In the genomic region with DNA sequence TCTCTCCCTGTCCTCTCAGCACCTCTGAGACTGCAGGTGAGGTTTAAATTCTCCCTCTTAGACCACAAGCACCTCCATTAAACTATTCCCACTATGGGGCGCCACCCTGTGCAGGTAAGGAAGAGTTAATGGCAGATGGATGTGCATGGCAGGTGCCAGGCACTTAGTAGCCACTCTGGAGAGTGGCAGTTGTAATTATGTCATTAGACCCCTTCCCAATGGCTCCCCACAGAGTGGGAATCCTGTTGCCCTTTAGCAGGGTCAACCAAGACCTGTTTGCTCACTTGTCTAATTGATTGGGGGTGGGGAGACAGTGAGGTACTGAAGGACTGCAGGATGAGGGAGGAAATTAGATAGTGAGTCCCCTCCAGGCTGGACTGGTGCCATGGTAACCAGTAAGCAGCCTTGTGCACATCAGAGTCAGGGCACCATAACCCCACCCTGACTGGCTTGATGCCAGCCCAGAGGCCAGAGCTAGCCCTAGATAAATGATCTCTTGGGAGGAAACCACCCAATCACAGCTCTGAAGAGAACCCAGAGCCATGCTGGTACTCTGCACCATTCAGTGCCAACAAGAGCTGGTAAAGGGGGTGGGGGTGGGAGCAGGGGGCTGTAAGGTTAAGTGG, we compare ENCODE assay signal across 8 mouse cellular contexts.
DNase-seq lines count a peak whose midpoint lies in the region; ATAC-seq and TF ChIP-seq lines count a peak whose summit lies in the region.
"Had no signal": no experiment of that assay in that cellular context is flagged by ENCODE, and none has a peak within 500 bp of the region (broad histone marks: within the 10 kb centered on the region; RNA-seq: fewer than 3 reads in every experiment).

No protein-coding gene starts in this region.

- H3K4me1 ChIP-seq in kidney, embryonic 14.5 days (ENCODE audit: control insufficient read depth, insufficient read depth, low read length) = peaks cover 22% of the 10 kb centered on the region; the same call in 1 of the 2 replicates
- H3K4me1 ChIP-seq in liver, embryonic 11.5 days (replicated peaks; ENCODE audit: control insufficient read depth, insufficient read depth, low read length) = peaks cover 8% of the 10 kb centered on the region

- no peak for TF ChIP-seq CTCF in brain, embryonic 14.5 days (IDR thresholded peaks at IDR 0.05; ENCODE audit: borderline replicate concordance, extremely low read depth, insufficient read depth, insufficient read length)

- no peaks in the 10 kb centered on the region for H3K9me3 ChIP-seq in kidney, embryonic 14.5 days (ENCODE audit: control insufficient read depth, low read length)
- H3K9me3 ChIP-seq in liver, embryonic 11.5 days (ENCODE audit: control insufficient read depth, low read length) = no peaks in the 10 kb centered on the region

- H3K27me3 ChIP-seq in kidney, embryonic 14.5 days (ENCODE audit: control insufficient read depth, insufficient read depth, low read length) = no peaks in the 10 kb centered on the region
- no peaks in the 10 kb centered on the region for H3K27me3 ChIP-seq in liver, embryonic 11.5 days (replicated peaks; ENCODE audit: control insufficient read depth, insufficient read depth, low read length)

- H3K9ac ChIP-seq in kidney, embryonic 14.5 days (ENCODE audit: low read depth, low read length) = no peak overlapping the region
- no peak overlapping the region for H3K9ac ChIP-seq in liver, embryonic 11.5 days (ENCODE audit: low read depth, low read length)

- H3K36me3 ChIP-seq in kidney, embryonic 14.5 days (ENCODE audit: control insufficient read depth, insufficient read depth, low read length) = no peaks in the 10 kb centered on the region
- no peaks in the 10 kb centered on the region for H3K36me3 ChIP-seq in liver, embryonic 11.5 days (ENCODE audit: control insufficient read depth, insufficient read depth, low read length)

- ATAC-seq in kidney, embryonic 14.5 days (ENCODE audit: low FRiP score, low TSS enrichment) = peak; percentile 83
- ATAC-seq in liver, embryonic 11.5 days (replicated peaks; ENCODE audit: low FRiP score) = peak; percentile 62; the same call in 1 of the 2 replicates

- no peak overlapping the region for H3K4me3 ChIP-seq in kidney, embryonic 14.5 days (ENCODE audit: low read length)
- H3K4me3 ChIP-seq in liver, embryonic 11.5 days (ENCODE audit: low read depth, low read length) = no peak overlapping the region

- H3K27ac ChIP-seq in kidney, embryonic 14.5 days (ENCODE audit: low read depth, low read length) = no peak overlapping the region
- no peak overlapping the region for H3K27ac ChIP-seq in liver, embryonic 11.5 days (ENCODE audit: low read depth, low read length)

- WGBS in kidney, embryonic 14.5 days = 81% methylated on average over 1 of the region's 1 CpGs
- 73% methylated on average over 1 of the region's 1 CpGs for WGBS in liver, embryonic 11.5 days

- no peak for TF ChIP-seq POLR2A in brain, embryonic 14.5 days (IDR thresholded peaks at IDR 0.05; ENCODE audit: borderline replicate concordance, extremely low read depth, insufficient read depth, insufficient read length, poor library complexity, severe bottlenecking)

- no peak for DNase-seq in kidney, adult 11 months
- peak; percentile 58 for DNase-seq in 416B (ENCODE audit: low read depth)
- DNase-seq in brain, embryonic 14.5 days (ENCODE audit: low read depth) = peak; percentile 71
- no peak for DNase-seq in liver, embryonic 11.5 days (ENCODE audit: low spot score)
- no peak for DNase-seq in gastrocnemius, postnatal 10 days
- no peak for DNase-seq in gastrocnemius, postnatal 36 days
- DNase-seq: lung, adult 18-20 months had no signal

- H3K4me2 ChIP-seq in kidney, embryonic 14.5 days (replicated peaks; ENCODE audit: low read depth, low read length) = no peak overlapping the region
- H3K4me2 ChIP-seq in liver, embryonic 11.5 days = no peak overlapping the region

- intact Hi-C loops in gastrocnemius, postnatal 36 days (cut with DNase I) = no loop called here

Comparison
In these comparisons a context has a peak if more than half of its experiments do, and no peak if none do; other contexts are left out.
1. DNase-seq: peak in 416B (single experiment) and brain, embryonic 14.5 days (single experiment); none in kidney, adult 11 months (single experiment), liver, embryonic 11.5 days (single experiment), gastrocnemius, postnatal 10 days (single experiment) and gastrocnemius, postnatal 36 days (0 of 2).